Mouse (Mus musculus) ovary, postnatal 36 days (tissue): Measurements from ENCODE around the gene Sycn.
A peak's percentile ranks its signal among the peaks of the same experiment; 100 is the strongest.

Experiments
- DNase-seq: peaks from one replicate; pipeline ENCODE4 v3.0.0; 2022; ENCODE audit warnings: low spot score, mixed read lengths

Sycn gene

GRCm38 (mm10) chr7:28558486-28558885 is 17.8 kb downstream of the Sycn start:
- peak; percentile 57 for DNase-seq

GRCm38 (mm10) chr7:28560856-28561255 is 20.2 kb downstream of the Sycn start:
- DNase-seq: no peak

GRCm38 (mm10) chr7:28561967-28562366 is 21.3 kb downstream of the Sycn start:
- DNase-seq: no peak

- DNase-seq: no peak
These were observed 21.7 kb downstream of the Sycn start for GRCm38 (mm10) chr7:28562371-28562770.

GRCm38 (mm10) chr7:28562951-28563350 is 22.3 kb downstream of the Sycn start:
- DNase-seq: no peak

- DNase-seq: no peak
These were observed 24.7 kb downstream of the Sycn start for GRCm38 (mm10) chr7:28565407-28565806.

GRCm38 (mm10) chr7:28567539-28567938 is 26.9 kb downstream of the Sycn start:
- no peak for DNase-seq

- peak; percentile 42 for DNase-seq
These were observed 27.6 kb downstream of the Sycn start for GRCm38 (mm10) chr7:28568253-28568652.

GRCm38 (mm10) chr7:28570291-28570981 is 29.8 kb downstream of the Sycn start:
- DNase-seq: peak; percentile 67

GRCm38 (mm10) chr7:28570982-28571682 is 30.4 kb downstream of the Sycn start:
- DNase-seq: no peak

- DNase-seq: no peak
These were observed 32.0 kb downstream of the Sycn start for GRCm38 (mm10) chr7:28572689-28573088.

- DNase-seq: no peak
These were observed 32.6 kb downstream of the Sycn start for GRCm38 (mm10) chr7:28573236-28573635.

- DNase-seq: no peak
These were observed 34.9 kb downstream of the Sycn start for GRCm38 (mm10) chr7:28575597-28575996.

- peak; percentile 71 for DNase-seq
These were observed 35.7 kb downstream of the Sycn start for GRCm38 (mm10) chr7:28576271-28576914.

GRCm38 (mm10) chr7:28577826-28578542 is 37.3 kb downstream of the Sycn start:
- peak; percentile 30 for DNase-seq

GRCm38 (mm10) chr7:28578543-28579053 is 37.9 kb downstream of the Sycn start:
- DNase-seq: no peak

- no peak for DNase-seq
These were observed 39.1 kb downstream of the Sycn start for GRCm38 (mm10) chr7:28579826-28580225.

GRCm38 (mm10) chr7:28581721-28582120 is 41.0 kb downstream of the Sycn start:
- DNase-seq: no peak

GRCm38 (mm10) chr7:28582841-28583240 is 42.2 kb downstream of the Sycn start:
- no peak for DNase-seq

GRCm38 (mm10) chr7:28583570-28584344 is 43.1 kb downstream of the Sycn start:
- DNase-seq: no peak

GRCm38 (mm10) chr7:28584468-28584867 is 43.8 kb downstream of the Sycn start:
- no peak for DNase-seq
